Mouse (Mus musculus): Measurements from ENCODE around the gene Fbxw5. TPM values are rescaled to one million over a fixed set of nuclear protein-coding genes. Genes with fewer than 3 reads are reported as not detected.

Gene Fbxw5
- total RNA-seq (2021): 100 to 1,000 TPM; 132 to 140 TPM
- long read RNA-seq, transcript Fbxw5-209 (3 exons, 870 nt): minor isoform, 7 of 152 reads
- long read RNA-seq, transcript Fbxw5-201 (9 exons, 2,388 nt): major isoform, 79 of 152 reads
- long read RNA-seq, partial matches to known transcripts: 18 of 152 reads
- long read RNA-seq, other reads (novel, unspliced or antisense): 48 of 152 reads

GRCm38 (mm10) chr2:25500576-25501405 is at the start of gene Fbxw5:
Gene Fbxw5 (plus strand): TSS chr2:25500750.
- peak; percentile 73 to 83 for DNase-seq (ENCODE audit: low spot score in 2 of 2)

DNA sequence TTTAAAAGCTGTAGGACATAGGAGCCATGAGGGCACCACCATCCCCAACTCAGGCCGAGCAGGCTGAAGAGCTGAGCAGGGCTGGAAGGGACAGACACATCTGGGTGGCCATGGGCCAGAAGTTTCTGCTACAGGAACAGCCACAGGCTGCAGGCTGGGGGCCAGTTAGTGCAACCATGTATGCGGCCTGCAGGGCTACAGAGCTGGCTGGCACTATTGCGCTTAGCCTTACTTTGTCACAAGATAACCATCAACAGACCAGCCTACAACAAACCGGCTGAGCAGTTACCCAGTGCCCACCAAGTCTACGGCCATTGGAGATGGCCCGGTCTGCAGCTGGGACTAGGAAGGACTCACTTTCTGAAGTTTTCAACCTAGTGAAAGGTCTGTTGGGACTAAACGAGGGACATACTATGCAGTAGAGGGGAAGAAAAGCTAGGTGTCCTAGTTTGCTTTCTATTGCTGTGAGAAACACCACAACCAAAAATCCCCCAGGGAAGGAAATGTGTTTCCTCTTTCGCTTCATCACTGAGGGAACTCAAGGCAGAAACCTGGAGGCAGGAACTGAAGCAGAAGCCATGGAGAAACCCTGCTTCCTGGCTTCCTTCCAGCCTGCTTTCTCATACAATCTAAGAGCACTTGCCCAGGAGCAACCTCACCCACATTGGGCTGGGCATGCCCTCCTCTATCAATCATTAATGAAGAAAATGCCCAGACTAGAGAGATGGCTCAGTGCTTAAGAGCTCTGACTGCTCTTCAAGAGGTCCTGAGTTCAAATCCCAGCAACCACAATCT is 49.5 kb upstream of the Fbxw5 start:
- DNase-seq (ENCODE audit: low spot score in 2 of 2): no peak

GRCm38 (mm10) chr2:25452951-25453350 is 47.6 kb upstream of the Fbxw5 start:
- DNase-seq (ENCODE audit: low spot score in 2 of 2): no peak

DNA sequence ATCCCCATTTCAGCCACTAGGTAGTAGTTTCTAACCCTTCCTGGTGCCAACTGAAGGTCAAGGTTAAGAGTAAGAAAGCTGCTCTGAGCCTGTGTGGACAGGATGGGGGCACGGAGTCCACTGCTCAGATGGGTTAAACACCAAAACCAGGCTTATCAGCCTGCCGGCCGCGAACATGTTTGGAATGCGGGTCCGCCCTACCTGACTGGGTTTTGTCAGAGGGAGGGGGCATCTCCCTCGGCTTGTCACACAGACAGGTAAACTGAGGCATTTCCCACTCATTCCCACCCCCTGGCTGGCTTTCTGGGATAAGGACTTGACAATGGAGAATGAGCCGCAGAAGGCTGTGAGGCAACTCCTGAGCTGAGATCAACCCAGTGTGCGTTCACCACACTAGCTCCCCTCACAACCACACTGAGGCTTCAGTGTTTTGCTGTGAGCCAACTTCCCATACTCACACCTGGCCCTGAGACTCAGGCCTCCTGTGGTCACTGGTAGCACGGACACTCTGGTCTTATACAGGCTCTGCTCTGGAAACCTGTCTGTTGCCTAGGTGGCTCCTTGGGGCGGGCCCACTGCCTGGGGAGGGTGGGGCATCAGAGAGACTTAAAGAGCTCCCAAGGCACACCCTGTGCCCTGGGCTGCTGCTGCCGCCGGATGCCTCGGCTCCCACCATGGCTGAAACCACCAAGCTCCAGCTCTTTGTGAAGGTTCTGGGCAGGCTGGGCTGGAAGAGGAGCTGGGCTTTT is 44.2 kb upstream of the Fbxw5 start, which contains the start of gene Clic3:
Clic3 (plus strand) TSS at position 634 of the 749 bp plus-strand sequence.
- no peak for DNase-seq (ENCODE audit: low spot score in 2 of 2)

GRCm38 (mm10) chr2:25457022-25457896 is 43.3 kb upstream of the Fbxw5 start:
- DNase-seq (ENCODE audit: low spot score in 2 of 2): no peak

GRCm38 (mm10) chr2:25458911-25459310 is 41.6 kb upstream of the Fbxw5 start:
- DNase-seq (ENCODE audit: low spot score in 2 of 2): no peak

GRCm38 (mm10) chr2:25460135-25460534 is 40.4 kb upstream of the Fbxw5 start:
- no peak for DNase-seq (ENCODE audit: low spot score in 2 of 2)

GRCm38 (mm10) chr2:25460551-25461309 is 39.8 kb upstream of the Fbxw5 start, which contains the start of gene Paxx:
Gene Paxx (minus strand): TSS chr2:25461094.
- DNase-seq (ENCODE audit: low spot score in 2 of 2): peak; percentile 85 to 87

DNA sequence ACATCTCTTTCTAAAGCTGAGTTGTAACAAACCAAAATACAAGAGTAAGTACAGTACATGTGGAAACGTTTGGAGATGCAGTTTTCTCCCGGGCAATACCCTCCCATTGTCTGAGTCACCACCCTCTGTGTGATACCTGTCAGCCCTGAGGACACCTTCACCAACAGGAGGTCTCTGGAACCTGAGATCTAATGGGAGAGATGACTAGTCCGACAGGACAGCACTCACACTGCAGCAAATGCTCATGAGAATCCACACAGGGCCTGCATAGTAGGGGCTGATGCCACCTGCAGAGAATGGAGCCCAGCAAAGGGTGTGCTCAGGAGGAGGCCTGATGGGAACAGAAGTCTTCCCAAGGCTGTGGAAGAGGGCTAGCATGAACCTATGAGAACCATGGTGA is 39.1 kb upstream of the Fbxw5 start:
- DNase-seq (ENCODE audit: low spot score in 2 of 2): no peak

DNA sequence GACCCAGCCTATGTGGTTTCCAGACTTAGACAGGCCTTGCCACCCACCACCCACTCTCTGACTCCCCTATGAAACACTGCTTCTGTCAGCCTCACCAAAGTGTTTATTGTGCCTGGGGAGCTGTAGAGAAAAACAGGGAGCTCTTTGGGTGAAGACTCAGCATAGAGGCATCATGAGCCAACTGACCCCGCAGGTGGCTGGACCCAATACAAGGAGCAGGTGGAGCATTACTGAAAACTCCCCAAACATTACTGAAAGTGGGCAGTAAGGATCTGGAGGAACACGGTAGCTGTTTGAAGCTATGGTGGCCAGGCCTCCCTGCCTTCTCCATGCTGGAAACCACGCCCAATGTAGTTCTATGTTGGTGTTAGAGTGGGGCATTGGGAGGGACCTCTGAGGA is 36.9 kb upstream of the Fbxw5 start:
- no peak for DNase-seq (ENCODE audit: low spot score in 2 of 2)

- DNase-seq (ENCODE audit: low spot score in 2 of 2): no peak
Observed at GRCm38 (mm10) chr2:25465256-25465655, 35.3 kb upstream of the Fbxw5 start.

GRCm38 (mm10) chr2:25465816-25466635 is 34.5 kb upstream of the Fbxw5 start:
- DNase-seq (ENCODE audit: low spot score in 2 of 2): no peak

GRCm38 (mm10) chr2:25467606-25468303 is 32.8 kb upstream of the Fbxw5 start:
- no peak for DNase-seq (ENCODE audit: low spot score in 2 of 2)

DNA sequence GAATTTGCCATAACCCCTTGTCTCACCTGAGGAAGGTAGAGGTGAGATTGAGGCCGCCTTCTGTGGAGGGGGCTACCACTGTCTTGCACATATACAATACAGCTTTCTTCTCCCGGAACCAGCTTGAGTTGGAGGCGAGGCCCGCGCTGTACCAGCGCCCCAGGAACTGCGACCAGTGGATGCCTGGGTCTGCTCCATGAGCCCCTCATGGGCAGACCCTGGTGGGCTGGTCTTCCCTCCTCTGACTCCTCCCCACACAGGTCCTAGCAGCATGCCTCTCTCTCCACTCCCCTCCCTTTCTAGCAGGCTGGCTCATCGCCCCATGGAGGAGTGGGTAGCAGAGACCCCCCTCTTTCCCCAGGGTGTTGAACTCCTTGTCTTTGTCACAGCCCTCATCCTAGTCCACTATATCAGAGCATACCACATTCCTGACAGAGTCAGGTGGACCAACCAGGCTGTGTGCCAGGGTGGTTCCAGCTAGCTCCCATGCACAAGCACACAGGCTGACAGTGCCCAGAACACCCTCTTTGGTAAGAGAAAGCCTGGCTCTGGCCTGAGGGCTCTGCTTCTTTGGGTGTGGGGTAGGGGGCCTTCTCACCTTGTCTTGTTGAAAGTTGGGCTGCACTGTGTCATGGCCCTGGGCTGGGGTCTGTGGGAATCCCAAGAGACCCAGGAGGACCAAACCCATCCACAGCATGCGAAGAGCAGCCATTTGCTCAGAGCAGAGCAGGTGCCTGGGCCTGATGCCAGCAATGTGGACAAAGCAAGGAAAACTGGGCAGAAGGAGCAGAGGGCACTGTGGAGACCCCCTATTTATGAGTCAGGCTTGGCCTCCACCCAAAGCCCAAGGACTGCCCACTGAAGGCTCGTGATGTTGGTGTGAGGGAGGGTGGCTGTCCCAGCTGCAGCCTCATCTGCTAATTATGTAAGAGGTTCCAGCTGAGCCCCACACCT is 31.3 kb upstream of the Fbxw5 start:
- peak; percentile 52 to 59 for DNase-seq (ENCODE audit: low spot score in 2 of 2)

GRCm38 (mm10) chr2:25469969-25470368 is 30.6 kb upstream of the Fbxw5 start, which contains the start of gene Ptgds:
Gene Ptgds (minus strand): TSS chr2:25470046.
- no peak for DNase-seq (ENCODE audit: low spot score in 2 of 2)

DNA sequence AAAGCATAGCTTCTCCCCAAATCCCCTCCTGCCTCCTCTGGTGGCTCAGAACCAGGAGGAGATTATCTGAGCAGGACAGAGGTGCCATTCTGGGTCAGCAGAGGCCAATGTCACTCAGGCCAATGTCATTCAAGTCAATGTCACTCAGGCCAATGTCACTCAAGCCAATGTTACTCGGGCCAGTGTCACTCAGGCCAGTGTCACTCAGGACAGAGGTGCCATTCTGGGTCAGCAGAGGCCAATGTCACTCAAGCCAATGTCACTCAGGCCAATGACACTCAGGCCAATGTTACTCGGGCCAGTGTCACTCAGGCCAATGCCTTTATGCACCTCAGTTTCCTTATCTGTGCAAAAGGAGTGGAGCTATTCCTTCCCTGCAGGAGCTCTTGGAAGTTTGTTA is 28.0 kb upstream of the Fbxw5 start:
- no peak for DNase-seq (ENCODE audit: low spot score in 2 of 2)

- no peak for DNase-seq (ENCODE audit: low spot score in 2 of 2)
Observed at GRCm38 (mm10) chr2:25477541-25477940, 23.0 kb upstream of the Fbxw5 start.
